Mouse (Mus musculus) spleen, adult 2 months (tissue): Measurements from ENCODE around the gene Gp1ba. TPM values are rescaled to one million over a fixed set of nuclear protein-coding genes. Genes with fewer than 3 reads are reported as not detected.

Source experiments
- DNase-seq, 2 experiments: peaks; one replicate each; pipeline versions ENCODE4 v3.0.0 to v3.0.0-alpha.2; 2012 to 2021; ENCODE audit warnings: low spot score in 2 of 2, low read depth in 1 of 2
- H3K27ac ChIP-seq: fragments of 200-500 bp; 2 replicates; pipeline ENCODE4 v1.5.1; 2012; ENCODE audit warnings: low read length, inconsistent platforms; ENCODE audit not compliant: insufficient read depth
- H3K27me3 ChIP-seq: fragments of 200-500 bp; 2 replicates; pipeline ENCODE4 v1.6.1; 2012; ENCODE audit warnings: mild to moderate bottlenecking, moderate library complexity, low read length, inconsistent platforms; ENCODE audit not compliant: control insufficient read depth, insufficient read depth
- H3K36me3 ChIP-seq: fragments of 200-500 bp; 2 replicates; pipeline ENCODE4 v1.6.1; 2012; ENCODE audit warnings: mild to moderate bottlenecking, low read length, inconsistent platforms; ENCODE audit not compliant: control insufficient read depth, insufficient read depth
- H3K4me1 ChIP-seq: fragments of 200-500 bp; 2 replicates; pipeline ENCODE4 v1.6.1; 2011; ENCODE audit warnings: inconsistent platforms; ENCODE audit not compliant: control insufficient read depth, insufficient read depth, insufficient read length
- H3K4me3 ChIP-seq: fragments of 200-500 bp; 2 replicates; pipeline ENCODE4 v1.5.1; 2011; ENCODE audit warnings: mild to moderate bottlenecking, inconsistent platforms; ENCODE audit not compliant: insufficient read depth, insufficient read length; ENCODE audit errors: extremely low read depth
- CTCF ChIP-seq: fragments of 200-500 bp; IDR thresholded peaks from 2 replicates; pipeline ENCODE4 v1.5.1; 2011; ENCODE audit warnings: mild to moderate bottlenecking, inconsistent platforms; ENCODE audit not compliant: insufficient read depth, insufficient read length, insufficient replicate concordance; ENCODE audit errors: extremely low read depth
- POLR2A ChIP-seq: fragments of 200-500 bp; IDR thresholded peaks from 2 replicates; pipeline ENCODE4 v1.6.1; 2011; ENCODE audit warnings: low read depth, low read length, inconsistent platforms
- WGBS: fragments of 180-500 bp; shearing (Covaris S2); methylation state at CpG from one replicate; pipeline ENCODE4 v1.1.7; 2018; 5-methylcytosine and 5-hydroxymethylcytosine counted together
- polyA plus RNA-seq: library from polyadenylated mRNA; depleted of rRNA; stranded (reverse); fragments of >200 nt; gene quantifications from 2 replicates; pipeline ENCODE4 v1.2.3, GENCODE M21; 2012; rRNA removed

The Gp1ba gene
- 6.8 and 9.3 TPM in 2 replicates for polyA plus RNA-seq

DNA sequence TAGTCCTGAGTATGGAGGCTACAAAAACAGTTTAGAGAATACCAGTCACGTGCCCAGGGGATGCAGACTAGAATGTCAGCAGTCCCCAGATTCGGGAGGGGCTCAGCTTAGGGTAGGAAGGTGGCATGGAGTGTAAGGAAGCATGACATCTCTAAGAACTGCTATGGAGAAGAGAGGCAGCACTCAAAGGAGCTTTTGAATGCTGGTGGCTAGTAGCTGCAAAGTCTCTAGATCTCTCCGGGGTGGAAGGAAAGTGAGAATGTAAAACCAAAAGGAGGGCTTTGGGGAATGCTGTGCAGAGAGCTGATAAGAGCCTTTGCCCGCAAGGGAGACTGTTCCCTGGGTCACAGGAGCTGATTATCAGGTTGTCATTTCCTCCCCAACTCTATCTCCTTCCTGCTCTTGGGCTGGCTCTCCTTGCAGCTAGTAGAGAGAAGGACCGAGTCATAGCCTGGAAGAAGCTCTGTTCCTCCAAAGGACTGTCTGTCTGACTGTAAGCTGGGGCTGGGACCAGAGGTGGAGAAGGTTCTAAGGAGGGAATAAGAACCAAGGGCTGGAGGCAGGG lies at the start of gene Gp1ba:
TSS of gene Gp1ba (plus strand) at position 409 of the 565 bp plus-strand sequence.
- no peak within 1 kb of the TSS for H3K27ac ChIP-seq
- no peak for DNase-seq
- no peaks in the 10 kb centered on the region for H3K4me1 ChIP-seq
- 13% methylated on average over 5 of the region's 5 CpGs for WGBS
- TF ChIP-seq POLR2A, result no peak
- TF ChIP-seq CTCF, result no peak
- H3K4me3 ChIP-seq, result no peak within 1 kb of the TSS
- H3K27me3 ChIP-seq, result no peaks in the 10 kb centered on the region
- H3K36me3 ChIP-seq, result no peaks in the 10 kb centered on the region

DNA sequence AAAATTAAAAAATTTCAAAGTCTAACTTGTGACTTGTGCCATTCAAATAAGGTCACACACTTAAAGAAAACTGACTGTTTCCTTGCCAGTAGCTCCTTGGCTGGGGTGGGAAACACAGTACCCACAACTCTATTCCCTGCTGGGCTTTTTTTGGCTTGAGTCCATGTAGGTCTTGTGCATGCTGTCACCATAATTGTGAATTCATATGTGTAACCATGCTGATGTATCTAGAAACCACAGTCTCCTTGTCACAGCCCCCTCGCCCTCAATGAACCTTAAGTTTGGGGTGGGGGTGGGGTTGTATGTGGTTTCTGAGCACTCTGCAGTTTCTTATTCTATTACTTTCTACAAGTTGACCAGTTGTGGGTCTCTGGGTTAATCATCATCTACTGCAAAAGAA lies 47.2 kb upstream of the Gp1ba start:
- H3K4me1 ChIP-seq, result peaks cover 18% of the 10 kb centered on the region; the same call in 1 of the 2 replicates
- 64% methylated on average over 1 of the region's 1 CpGs for WGBS

GRCm38 (mm10) chr11:70594253-70594989 lies 44.5 kb upstream of the Gp1ba start:
- no peak for TF ChIP-seq POLR2A
- Histone ChIP-seq H3K27me3 (no peaks in the 10 kb centered on the region), H3K4me3 (no peak overlapping the region), H3K27ac (peak overlapping the region; percentile 52), H3K36me3 (no peaks in the 10 kb centered on the region), H3K4me1 (peaks cover 19% of the 10 kb centered on the region; the same call in 1 of the 2 replicates)
- WGBS, result 55% methylated on average over 15 of the region's 15 CpGs
- no peak for DNase-seq

More for the DNA sequence above, 47.2 kb upstream of the Gp1ba start:
- no peak overlapping the region for H3K27ac ChIP-seq
- DNase-seq, result no peak
- H3K36me3 ChIP-seq, result no peaks in the 10 kb centered on the region
- H3K27me3 ChIP-seq, result no peaks in the 10 kb centered on the region
- no peak overlapping the region for H3K4me3 ChIP-seq
- TF ChIP-seq CTCF (no peak), POLR2A (no peak)

DNA sequence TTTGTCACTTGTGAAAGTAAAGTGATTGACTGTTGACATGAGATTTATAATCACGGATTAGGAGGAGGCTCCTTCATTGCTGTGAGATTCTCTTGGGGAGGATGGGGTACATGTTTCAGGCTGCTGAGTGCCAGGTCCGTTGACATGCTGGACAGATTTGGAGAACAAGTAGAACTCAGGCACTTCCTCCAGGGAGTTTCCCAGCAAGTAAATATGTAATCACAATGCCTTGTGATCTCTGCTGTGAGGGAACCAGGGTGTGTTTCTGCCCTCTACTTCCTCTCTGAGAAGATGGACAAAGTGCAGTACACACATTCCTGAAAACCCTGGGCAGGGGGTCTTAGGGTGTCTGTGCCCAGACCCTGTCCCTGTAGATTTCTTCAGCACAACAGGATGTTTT lies 43.3 kb upstream of the Gp1ba start:
- 48% methylated on average over 2 of the region's 2 CpGs for WGBS
- H3K27ac ChIP-seq, result peak overlapping the region; percentile 74
- DNase-seq, result no peak
- no peak for TF ChIP-seq POLR2A
- no peak for TF ChIP-seq CTCF
- H3K4me3 ChIP-seq, result no peak overlapping the region
- no peaks in the 10 kb centered on the region for H3K27me3 ChIP-seq
- H3K36me3 ChIP-seq, result no peaks in the 10 kb centered on the region
- H3K4me1 ChIP-seq, result peaks cover 19% of the 10 kb centered on the region; the same call in 1 of the 2 replicates

GRCm38 (mm10) chr11:70596094-70596493 lies 42.8 kb upstream of the Gp1ba start:
- Histone ChIP-seq H3K27ac (peak overlapping the region; percentile 74), H3K27me3 (no peaks in the 10 kb centered on the region), H3K36me3 (no peaks in the 10 kb centered on the region), H3K4me1 (peaks cover 19% of the 10 kb centered on the region; the same call in 1 of the 2 replicates), H3K4me3 (no peak overlapping the region)
- 74% methylated on average over 4 of the region's 4 CpGs for WGBS
- TF ChIP-seq POLR2A (no peak), CTCF (no peak)
- no peak for DNase-seq

DNA sequence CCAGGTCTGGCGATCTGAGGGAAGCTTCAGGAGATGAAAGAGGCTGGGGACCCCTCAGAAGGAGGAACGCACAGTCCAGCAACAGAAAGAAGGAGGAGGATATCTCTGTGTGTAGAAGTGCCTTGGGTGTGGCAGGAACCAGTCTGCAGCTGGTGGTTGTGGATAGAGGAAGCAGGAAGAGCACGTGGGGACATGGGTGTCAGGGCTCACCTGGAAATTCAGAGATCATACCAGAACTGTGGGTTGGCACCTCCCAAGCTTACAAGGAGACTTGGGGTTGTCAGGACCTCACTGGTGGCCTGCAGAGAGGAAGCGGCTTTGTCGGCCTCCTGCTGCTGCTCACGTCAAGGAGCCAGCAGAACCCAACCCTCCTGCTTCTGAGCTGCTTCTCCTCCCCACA lies 41.6 kb upstream of the Gp1ba start:
- TF ChIP-seq CTCF (no peak), POLR2A (no peak)
- DNase-seq, result no peak
- Histone ChIP-seq H3K27me3 (no peaks in the 10 kb centered on the region), H3K4me3 (no peak overlapping the region), H3K27ac (peak overlapping the region; percentile 31), H3K36me3 (peaks cover 2% of the 10 kb centered on the region; the same call in 1 of the 2 replicates), H3K4me1 (peaks cover 19% of the 10 kb centered on the region; the same call in 1 of the 2 replicates)
- WGBS, result 38% methylated on average over 6 of the region's 6 CpGs
